Mouse (Mus musculus) liver, postnatal 0 days (tissue): ENCODE data around the gene Gm44596.

Source experiments
- CTCF ChIP-seq: sonication (generic); IDR thresholded peaks from 2 replicates; pipeline ENCODE4 v1.5.1; 2016; ENCODE audit warnings: antibody characterized with exemption, low read depth
- EP300 ChIP-seq: IDR thresholded peaks from 2 replicates; pipeline ENCODE4 v1.6.1; 2016; ENCODE audit warnings: antibody characterized with exemption, low read depth, mild to moderate bottlenecking

- TF ChIP-seq EP300 = no peak
- no peak for TF ChIP-seq CTCF
These were observed 22.4 kb downstream of the Gm44596 start for GRCm38 (mm10) chr6:128397574-128398261.
